In the genomic region with DNA sequence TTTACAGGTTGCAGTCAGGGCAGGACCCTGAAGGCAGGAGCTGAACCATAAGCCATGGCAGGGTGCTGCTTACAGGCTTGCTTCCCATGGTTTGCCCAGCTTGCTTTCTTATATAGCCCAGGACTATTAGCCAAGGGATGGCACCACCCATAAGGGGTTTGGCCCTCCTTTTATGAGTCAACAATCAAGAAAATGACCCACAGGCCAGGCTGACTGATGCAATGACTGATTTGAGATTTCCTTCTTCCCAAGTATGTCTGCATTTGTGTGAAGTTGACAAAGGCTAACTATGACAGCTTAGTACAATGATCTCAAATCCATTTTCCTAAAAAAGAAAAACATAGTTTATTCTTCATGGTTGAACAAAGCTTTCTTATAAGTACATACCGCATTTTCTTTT, we compare ENCODE assay signal across 17 mouse cellular contexts.
"Had no signal": no experiment of that assay in that cellular context is flagged by ENCODE, and none has a peak within 500 bp of the region (broad histone marks: within the 10 kb centered on the region; RNA-seq: fewer than 3 reads in every experiment).

No protein-coding gene starts in this region.

- H3K4me3 ChIP-seq: megakaryocyte, embryonic 14.5 days; midbrain, embryonic 13.5 days; midbrain, embryonic 15.5 days; neural tube, embryonic 13.5 days; neural tube, embryonic 15.5 days had no signal

- DNase-seq: lung, adult 18-20 months; lung, embryonic 14.5 days; lung, postnatal 10 days; lung, postnatal 4 days; retina, postnatal 1 day; right cerebral cortex, adult 18-20 months; right cerebral cortex, postnatal 25 days; right cerebral cortex, postnatal 4 days; spleen, adult 18-20 months; thymus, adult 18-20 months; thymus, postnatal 14 days; thymus, postnatal 36 days had no signal

- H3K27ac ChIP-seq: midbrain, embryonic 13.5 days; midbrain, embryonic 15.5 days; neural tube, embryonic 13.5 days; neural tube, embryonic 15.5 days had no signal

- H3K36me3 ChIP-seq: midbrain, embryonic 13.5 days; midbrain, embryonic 15.5 days; neural tube, embryonic 13.5 days; neural tube, embryonic 15.5 days had no signal

- H3K9ac ChIP-seq: lung, embryonic 14.5 days; midbrain, embryonic 13.5 days; midbrain, embryonic 15.5 days; neural tube, embryonic 13.5 days; neural tube, embryonic 15.5 days had no signal

- H3K9me3 ChIP-seq: megakaryocyte, embryonic 14.5 days; midbrain, embryonic 13.5 days; midbrain, embryonic 15.5 days; neural tube, embryonic 13.5 days; neural tube, embryonic 15.5 days had no signal

- H3K4me1 ChIP-seq: midbrain, embryonic 13.5 days; midbrain, embryonic 15.5 days; neural tube, embryonic 13.5 days; neural tube, embryonic 15.5 days had no signal

- ATAC-seq: midbrain, embryonic 13.5 days; midbrain, embryonic 15.5 days had no signal
